Mouse (Mus musculus) stomach, embryonic 15.5 days (tissue): Measurements from ENCODE around the gene 1700069L16Rik. TPM values are rescaled to one million over a fixed set of nuclear protein-coding genes. Genes with fewer than 3 reads are reported as not detected.

Source experiments
- ATAC-seq: fragments of 200-750 bp; cut with Nextera tagmentation; 2 replicates; pipeline ENCODE4 v1.8.0; 2017; ENCODE audit warnings: low read depth, moderate number of reproducible peaks, moderate TSS enrichment; ENCODE audit not compliant: insufficient read depth, low FRiP score
- H3K27ac ChIP-seq: fragments of 300-500 bp; sonication (generic); 2 replicates; pipeline ENCODE4 v1.5.1; 2015; ENCODE audit warnings: mild to moderate bottlenecking, inconsistent platforms
- H3K27me3 ChIP-seq: fragments of 300-500 bp; sonication (generic); replicated peaks from 2 replicates; pipeline ENCODE4 v1.6.1; 2015; ENCODE audit warnings: inconsistent platforms
- H3K36me3 ChIP-seq: fragments of 300-500 bp; sonication (generic); 2 replicates; pipeline ENCODE4 v1.6.1; 2015; ENCODE audit warnings: inconsistent platforms
- H3K4me1 ChIP-seq: fragments of 300-500 bp; sonication (generic); 2 replicates; pipeline ENCODE4 v1.6.1; 2015; ENCODE audit warnings: inconsistent platforms
- H3K4me2 ChIP-seq: fragments of 300-500 bp; sonication (generic); 2 replicates; pipeline ENCODE4 v1.6.1; 2015; ENCODE audit warnings: mild to moderate bottlenecking, inconsistent platforms
- H3K4me3 ChIP-seq: fragments of 300-500 bp; sonication (generic); replicated peaks from 2 replicates; pipeline ENCODE4 v1.5.1; 2015; ENCODE audit warnings: inconsistent platforms
- H3K9ac ChIP-seq: fragments of 300-500 bp; sonication (generic); 2 replicates; pipeline ENCODE4 v1.6.1; 2015; ENCODE audit warnings: inconsistent platforms
- H3K9me3 ChIP-seq: fragments of 300-500 bp; sonication (generic); 2 replicates; pipeline ENCODE4 v1.6.1; 2016; ENCODE audit warnings: inconsistent platforms
- WGBS: fragments of 180-500 bp; shearing (Covaris S2); methylation state at CpG from one replicate; pipeline ENCODE4 v1.1.7; 2015; 5-methylcytosine and 5-hydroxymethylcytosine counted together
- polyA plus RNA-seq: library from polyadenylated mRNA; unstranded; fragments of >200 nt; fragmentation: Nextera tagmentation; extraction: Ambion mirVana; gene quantifications from 2 replicates; pipeline ENCODE4 v1.2.1, GENCODE M21; 2015

Gene 1700069L16Rik
- polyA plus RNA-seq, 1 experiment from 2014 or later: not detected

GRCm38 (mm10) chr5:113652215-113652614, 72.4 kb downstream of the 1700069L16Rik start:
- no peak overlapping the region for H3K27ac ChIP-seq
- H3K4me3 ChIP-seq: no peak overlapping the region
- H3K9ac ChIP-seq: no peak overlapping the region
- no peaks in the 10 kb centered on the region for H3K27me3 ChIP-seq
- peaks cover 11% of the 10 kb centered on the region for H3K4me1 ChIP-seq
- no peaks in the 10 kb centered on the region for H3K9me3 ChIP-seq
- ATAC-seq: no peak
- H3K4me2 ChIP-seq: no peak overlapping the region
- WGBS: 16% methylated on average over 5 of the region's 5 CpGs
- no peaks in the 10 kb centered on the region for H3K36me3 ChIP-seq

GRCm38 (mm10) chr5:113650035-113650865, 74.3 kb downstream of the 1700069L16Rik start, which contains the start of gene Cmklr1:
TSS of gene Cmklr1 (minus strand) at chr5:113650426.
- WGBS: 6% methylated on average over 30 of the region's 30 CpGs
- Histone ChIP-seq H3K36me3 (no peaks in the 10 kb centered on the region), H3K4me1 (peaks cover 11% of the 10 kb centered on the region), H3K4me2 (peak within 1 kb of the TSS; percentile 47), H3K27me3 (no peaks in the 10 kb centered on the region), H3K9ac (peak within 1 kb of the TSS; percentile 6; the same call in 1 of the 2 replicates), H3K9me3 (no peaks in the 10 kb centered on the region), H3K27ac (peak within 1 kb of the TSS; percentile 35; the same call in 1 of the 2 replicates), H3K4me3 (peak within 1 kb of the TSS; percentile 30)
- peak; percentile 40 for ATAC-seq

GRCm38 (mm10) chr5:113648647-113649211, 75.8 kb downstream of the 1700069L16Rik start:
- peaks cover 11% of the 10 kb centered on the region for H3K4me1 ChIP-seq
- no peaks in the 10 kb centered on the region for H3K27me3 ChIP-seq
- H3K9me3 ChIP-seq: no peaks in the 10 kb centered on the region
- no peak for ATAC-seq
- no peak overlapping the region for H3K4me2 ChIP-seq
- no peak overlapping the region for H3K27ac ChIP-seq
- WGBS: 60% methylated on average over 5 of the region's 5 CpGs
- no peaks in the 10 kb centered on the region for H3K36me3 ChIP-seq
- no peak overlapping the region for H3K4me3 ChIP-seq
- no peak overlapping the region for H3K9ac ChIP-seq

GRCm38 (mm10) chr5:113647141-113647540, 77.4 kb downstream of the 1700069L16Rik start:
- no peak overlapping the region for H3K4me2 ChIP-seq
- H3K27ac ChIP-seq: no peak overlapping the region
- no peaks in the 10 kb centered on the region for H3K36me3 ChIP-seq
- 80% methylated on average over 8 of the region's 8 CpGs for WGBS
- H3K4me1 ChIP-seq: peaks cover 11% of the 10 kb centered on the region
- no peak overlapping the region for H3K4me3 ChIP-seq
- no peaks in the 10 kb centered on the region for H3K9me3 ChIP-seq
- ATAC-seq: no peak
- H3K9ac ChIP-seq: no peak overlapping the region
- H3K27me3 ChIP-seq: no peaks in the 10 kb centered on the region

- 74% methylated on average over 4 of the region's 4 CpGs for WGBS
- Histone ChIP-seq H3K4me2 (no peak overlapping the region), H3K27ac (no peak overlapping the region), H3K9me3 (no peaks in the 10 kb centered on the region), H3K27me3 (no peaks in the 10 kb centered on the region), H3K9ac (no peak overlapping the region), H3K36me3 (no peaks in the 10 kb centered on the region), H3K4me3 (no peak overlapping the region), H3K4me1 (no peaks in the 10 kb centered on the region)
- ATAC-seq: no peak
These were observed 80.1 kb downstream of the 1700069L16Rik start for GRCm38 (mm10) chr5:113644520-113644919.

- no peak overlapping the region for H3K4me3 ChIP-seq
- WGBS: 53% methylated on average over 18 of the region's 18 CpGs
- no peak overlapping the region for H3K9ac ChIP-seq
- H3K4me2 ChIP-seq: no peak overlapping the region
- H3K27ac ChIP-seq: no peak overlapping the region
- no peaks in the 10 kb centered on the region for H3K36me3 ChIP-seq
- H3K27me3 ChIP-seq: no peaks in the 10 kb centered on the region
- H3K4me1 ChIP-seq: no peaks in the 10 kb centered on the region
- no peaks in the 10 kb centered on the region for H3K9me3 ChIP-seq
- ATAC-seq: peak; percentile 21; the same call in 1 of the 2 replicates
These were observed 81.3 kb downstream of the 1700069L16Rik start for GRCm38 (mm10) chr5:113643107-113643848.

Other genes starting within 250 kb of the 1700069L16Rik start
- 6.5 and 7.5 TPM in 2 replicates for gene Wscd2, start 234.4 kb downstream of the 1700069L16Rik start, polyA plus RNA-seq
- gene Cmklr1, start 74.3 kb downstream of the 1700069L16Rik start, polyA plus RNA-seq: 4.4 and 5.1 TPM in 2 replicates
- gene Ficd, start 11.0 kb upstream of the 1700069L16Rik start, polyA plus RNA-seq: 7.1 and 7.6 TPM in 2 replicates
- 43.5 and 45.8 TPM in 2 replicates for gene Sart3, start 47.7 kb upstream of the 1700069L16Rik start, polyA plus RNA-seq
- 111 and 112 TPM in 2 replicates for gene Iscu, start 48.0 kb upstream of the 1700069L16Rik start, polyA plus RNA-seq
- 60.6 and 64.4 TPM in 2 replicates for gene Tmem119, start 75.7 kb upstream of the 1700069L16Rik start, polyA plus RNA-seq
- gene Selplg, start 107.9 kb upstream of the 1700069L16Rik start, polyA plus RNA-seq: 5.8 and 7.5 TPM in 2 replicates
- gene Coro1c, start 184.0 kb upstream of the 1700069L16Rik start, polyA plus RNA-seq: 129 and 144 TPM in 2 replicates